Mouse (Mus musculus) spleen, postnatal 14 days (tissue): ENCODE results near the gene Zfp13.
"Not testable (repeated sequence)": the region's sequence is repeated elsewhere in the genome, so short reads cannot be mapped to it uniquely, and the experiment has no call there.

Source experiments
- DNase-seq, 2 experiments: peaks; one replicate each; pipeline ENCODE4 v3.0.0; 2021 to 2022; ENCODE audit warnings: low spot score in 2 of 2

Zfp13 gene

DNA sequence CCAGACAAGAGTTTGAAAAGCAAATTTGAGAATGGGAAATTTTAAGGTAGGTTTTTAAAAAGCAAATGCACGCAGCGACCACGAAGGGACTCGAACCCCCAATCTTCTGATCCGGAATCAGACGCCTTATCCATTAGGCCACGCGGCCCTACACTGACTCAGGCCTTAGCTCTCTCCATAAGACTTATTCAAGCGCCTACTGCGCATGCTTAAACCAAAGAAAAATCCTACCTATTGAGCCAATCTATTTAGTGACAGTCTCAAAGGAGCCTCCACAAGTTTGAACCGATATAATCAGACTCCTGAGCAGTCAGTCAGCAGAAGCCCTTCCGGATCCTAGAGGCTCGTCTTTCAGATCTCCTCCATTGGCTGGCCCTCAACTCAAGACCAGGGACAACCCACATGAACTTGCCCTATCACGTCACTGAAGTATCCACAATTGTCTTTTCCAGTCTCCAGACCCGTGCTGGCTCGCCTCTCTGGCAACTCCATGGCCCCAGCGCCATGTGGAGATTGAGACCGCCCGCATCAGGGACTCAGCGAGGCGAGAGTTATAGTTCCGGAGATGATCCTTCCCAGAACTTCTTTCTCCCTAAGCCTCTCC lies 49.0 kb downstream of the Zfp13 start:
- DNase-seq = peak; percentile 82 to 86

DNA sequence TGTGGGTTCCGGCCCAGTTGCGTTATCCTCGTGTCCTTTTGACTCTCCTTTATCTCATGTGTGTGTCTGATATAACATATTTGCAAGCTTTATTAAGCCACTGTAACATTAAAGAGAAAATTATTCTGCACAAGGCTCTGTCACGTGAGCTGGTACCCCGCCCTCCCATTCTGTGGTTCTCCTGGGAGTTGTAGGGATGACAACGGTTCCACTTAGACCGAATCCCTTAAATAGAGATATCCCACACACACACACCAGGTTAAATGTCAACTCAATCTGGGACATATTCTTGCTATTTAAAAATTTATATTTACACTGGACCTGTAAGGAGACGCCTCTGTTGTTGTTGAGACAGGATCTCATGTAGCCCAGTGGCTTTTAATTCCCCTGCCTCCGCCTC lies 49.8 kb downstream of the Zfp13 start:
- DNase-seq = no peak

DNA sequence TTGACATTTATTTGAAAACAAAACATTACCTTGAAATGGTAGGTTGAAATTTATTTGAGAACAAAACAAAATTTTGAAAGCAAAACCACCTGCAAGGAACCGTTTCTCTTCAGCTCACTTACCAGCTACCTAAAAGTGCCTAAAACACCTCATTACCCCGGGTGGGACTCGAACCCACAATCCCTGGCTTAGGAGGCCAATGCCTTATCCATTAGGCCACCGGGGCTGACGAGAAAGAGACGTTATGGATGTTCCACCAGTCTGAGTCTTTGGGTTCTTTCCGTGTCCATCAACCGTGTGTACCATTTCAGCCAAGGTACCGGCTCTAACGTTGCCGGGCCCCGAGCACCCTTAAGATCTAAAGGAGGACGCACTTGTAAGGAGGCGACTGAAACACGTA lies 50.7 kb downstream of the Zfp13 start:
- DNase-seq = peak; percentile 74 to 75

DNA sequence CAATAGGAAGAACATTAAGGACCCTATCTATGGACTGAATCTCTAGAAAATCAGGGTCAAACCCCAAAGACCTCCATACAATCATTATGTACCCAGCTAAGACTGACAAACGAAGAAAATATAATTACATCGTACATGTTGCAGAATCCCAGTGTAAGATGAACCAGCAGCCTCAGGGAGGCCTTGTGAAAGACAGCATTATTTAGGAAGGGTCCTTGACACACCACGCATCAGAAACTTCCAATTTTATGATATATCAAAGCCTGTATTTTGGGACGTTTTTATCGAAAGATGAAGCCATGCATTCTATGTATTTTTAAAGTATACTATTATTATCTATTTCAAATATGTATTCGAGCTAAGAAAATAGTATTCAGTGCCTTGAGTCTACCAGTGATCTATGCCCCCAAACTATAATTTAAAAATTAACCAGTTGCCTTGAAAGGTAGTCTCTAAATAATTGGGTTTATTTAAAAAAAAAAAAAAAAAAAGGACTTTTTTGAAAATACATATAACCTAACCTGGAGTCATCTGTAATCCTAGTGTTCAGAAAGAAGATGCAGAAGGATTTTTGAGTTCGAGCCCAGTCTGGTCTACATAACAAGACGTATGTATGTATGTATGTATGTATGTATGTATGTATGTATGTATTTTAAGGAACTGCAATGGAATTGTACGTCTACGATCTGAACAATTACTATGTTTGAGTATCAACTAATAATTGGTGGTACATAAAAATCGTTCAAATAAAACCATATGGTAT lies 51.4 kb downstream of the Zfp13 start:
- no peak for DNase-seq

DNA sequence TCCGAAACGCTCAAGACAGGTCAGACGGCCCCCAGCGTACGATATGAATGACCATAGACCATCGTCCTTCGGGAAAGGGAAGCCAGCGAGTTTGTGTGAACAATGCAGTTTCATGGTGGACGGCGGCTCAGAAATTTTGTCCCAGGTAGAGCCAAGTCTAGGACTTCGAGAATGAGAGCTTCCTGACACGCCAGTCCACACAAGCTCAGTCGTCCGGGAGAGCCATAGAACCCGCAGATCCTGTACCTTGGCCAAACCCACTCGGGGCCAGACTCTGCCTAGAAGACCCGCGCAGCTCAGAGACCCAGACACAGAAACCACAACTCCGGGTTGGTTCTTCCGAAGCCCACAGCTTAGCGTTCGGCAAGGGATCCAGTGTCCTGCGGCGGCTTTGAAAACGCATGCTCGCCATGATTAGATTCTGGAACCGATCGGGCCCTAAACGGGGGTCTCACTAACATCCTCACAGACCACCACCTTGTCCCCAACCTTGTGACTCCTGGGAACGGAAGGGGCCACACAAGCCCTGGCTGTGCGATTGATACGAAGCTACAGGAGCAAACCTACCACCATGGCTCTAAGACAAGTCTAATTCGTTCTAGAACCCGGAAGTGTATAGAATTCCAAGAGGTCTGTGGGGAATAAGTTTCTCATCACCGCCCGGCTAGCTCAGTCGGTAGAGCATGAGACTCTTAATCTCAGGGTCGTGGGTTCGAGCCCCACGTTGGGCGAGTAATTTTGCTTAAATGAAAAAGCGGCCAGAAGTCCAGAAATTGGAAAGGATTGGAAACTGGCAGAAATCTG lies 52.4 kb downstream of the Zfp13 start:
- DNase-seq = peak; percentile 63 to 72

DNA sequence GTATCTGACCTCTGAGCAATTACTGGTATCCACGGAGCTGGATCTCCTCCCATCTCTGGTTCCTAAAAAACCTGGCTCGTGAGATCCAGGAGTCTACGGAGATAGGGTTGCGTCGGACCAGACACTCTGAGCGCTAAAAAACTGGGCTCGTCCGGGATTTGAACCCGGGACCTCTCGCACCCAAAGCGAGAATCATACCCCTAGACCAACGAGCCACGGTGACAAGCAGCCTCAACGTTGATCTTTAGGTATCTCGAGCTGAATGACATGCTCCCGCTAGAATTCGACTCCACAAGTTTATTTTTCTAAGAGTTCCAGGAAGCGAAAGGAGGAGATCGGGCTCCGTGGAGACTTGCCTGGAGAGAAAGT lies 53.0 kb downstream of the Zfp13 start:
- DNase-seq = peak; percentile 60 to 61

DNA sequence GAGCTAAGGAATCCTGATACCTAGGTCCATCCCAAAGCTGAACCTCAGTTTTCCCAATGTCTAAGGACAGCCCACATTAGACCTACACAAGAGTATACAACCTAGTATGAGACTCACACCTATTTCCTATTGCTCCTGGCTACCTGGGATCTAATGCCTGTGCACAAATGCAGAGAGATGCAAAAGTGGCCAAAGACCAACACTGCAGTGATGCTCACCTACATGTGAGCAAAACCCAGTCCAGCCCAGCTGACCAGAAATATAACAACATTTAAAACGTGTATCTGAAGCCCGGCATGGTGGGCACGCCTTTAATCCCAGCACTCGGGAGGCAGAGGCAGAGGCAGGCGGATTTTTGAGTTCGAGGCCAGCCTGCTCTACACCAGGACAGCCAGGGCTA lies 53.4 kb downstream of the Zfp13 start:
- DNase-seq = no peak

DNA sequence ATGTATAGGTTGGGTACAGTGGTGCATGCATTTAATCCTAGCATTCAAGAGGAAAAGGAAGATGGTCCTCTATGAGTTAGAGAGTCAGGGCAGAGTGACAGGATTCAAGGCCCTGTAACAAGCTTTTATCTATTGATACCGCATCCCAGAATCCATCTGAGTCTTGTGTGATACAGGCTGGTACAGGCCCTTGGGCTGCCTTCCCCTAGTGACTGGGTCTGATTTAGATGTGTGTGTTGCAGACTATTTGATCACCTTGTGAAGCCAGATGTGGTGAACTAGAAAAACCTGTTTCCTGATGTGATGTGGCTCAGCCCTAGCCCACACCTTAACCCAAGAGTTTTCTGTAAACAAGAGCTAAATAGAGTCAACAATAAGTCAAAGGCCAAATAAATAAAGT lies 54.5 kb downstream of the Zfp13 start:
- DNase-seq = no peak

DNA sequence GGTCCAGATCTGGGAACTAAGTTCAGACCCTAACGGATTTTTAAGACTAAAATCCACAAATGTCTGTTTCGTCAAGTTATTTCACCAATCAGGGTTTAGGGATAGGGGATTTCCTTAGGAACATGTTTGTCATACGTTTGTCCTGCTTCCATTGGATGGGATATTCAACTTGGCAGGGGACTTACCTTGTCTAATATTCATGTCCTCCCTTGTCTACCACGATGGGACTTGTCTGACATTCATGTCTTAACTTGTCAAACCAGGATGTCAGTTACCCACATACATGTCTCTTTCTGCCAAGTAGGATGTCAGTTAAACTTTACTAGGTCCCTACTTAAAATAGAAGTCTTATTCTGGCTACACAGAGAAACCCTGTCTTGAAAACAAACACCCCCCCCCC lies 55.3 kb downstream of the Zfp13 start:
- DNase-seq = no peak

DNA sequence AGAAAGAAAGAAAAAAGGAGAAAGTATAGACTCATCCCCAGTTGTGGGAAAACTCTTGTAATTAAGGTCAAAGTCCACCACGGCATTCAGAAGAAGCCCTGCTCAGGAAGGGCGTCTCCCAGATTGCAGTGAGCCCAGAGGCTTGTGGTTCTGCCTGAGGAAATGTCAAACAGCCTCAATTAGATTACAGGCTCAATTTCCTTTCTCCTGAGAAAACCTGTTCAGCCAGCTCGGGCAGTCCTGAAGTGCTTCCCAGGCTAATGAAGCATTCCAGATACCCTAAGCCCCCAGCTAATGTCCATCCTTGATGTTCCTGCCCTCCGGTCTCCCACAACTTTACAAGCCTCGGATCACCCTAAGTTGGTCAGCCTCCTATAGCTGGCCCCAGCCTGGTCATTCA lies 56.0 kb downstream of the Zfp13 start:
- no peak for DNase-seq

DNA sequence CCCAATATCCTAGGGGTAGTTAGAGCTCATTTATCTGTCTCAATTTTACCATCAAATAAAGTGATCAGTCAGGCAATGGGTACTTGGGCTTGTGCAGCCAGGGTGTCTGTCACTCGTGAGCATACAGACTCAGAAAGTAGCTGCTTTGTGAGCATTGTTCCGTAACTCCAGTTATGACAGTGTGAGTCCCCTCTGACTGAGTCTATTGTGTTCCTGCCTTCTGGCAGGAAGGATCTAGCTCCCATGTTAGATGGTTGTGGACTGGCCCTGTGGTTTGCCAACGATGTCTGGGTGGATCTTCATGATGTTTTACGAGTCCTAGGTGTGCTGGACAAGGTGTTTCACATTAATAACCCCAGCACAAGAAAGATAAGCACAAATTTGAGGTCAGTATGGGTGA lies 56.5 kb downstream of the Zfp13 start:
- no peak for DNase-seq

DNA sequence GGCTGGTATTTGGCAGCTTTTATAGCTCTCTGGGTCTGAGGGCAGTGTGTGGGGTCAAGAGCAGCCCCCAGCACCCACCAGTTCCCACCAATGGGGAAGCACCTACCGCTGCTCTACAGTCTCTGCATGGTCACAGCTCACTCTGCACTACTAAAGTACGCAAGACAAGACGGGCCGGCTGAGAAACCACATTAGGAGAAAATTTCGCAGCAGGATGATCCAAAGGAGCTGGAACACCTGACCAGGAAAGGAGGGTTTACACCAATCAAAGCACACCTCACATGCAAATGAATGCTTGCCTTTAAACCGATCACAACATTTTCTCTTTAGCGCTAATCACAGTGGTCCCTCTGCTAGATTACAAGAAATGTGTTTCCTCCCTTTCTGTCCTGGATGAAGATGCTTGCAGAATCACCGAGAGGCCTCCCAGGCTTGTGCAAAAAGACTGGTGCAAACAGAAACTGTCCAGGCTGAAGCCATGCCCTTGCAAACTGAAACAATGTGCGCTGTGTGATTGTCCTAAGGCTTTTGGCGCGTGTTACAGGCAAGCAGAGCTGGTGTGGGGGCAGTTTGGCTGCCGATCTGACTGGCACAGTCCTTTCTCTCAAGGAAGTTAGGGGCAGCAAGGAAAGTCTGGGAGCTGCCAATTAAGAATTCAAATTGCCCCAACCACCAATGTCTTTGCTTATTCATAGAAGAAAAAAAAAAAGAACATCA lies 57.1 kb downstream of the Zfp13 start:
- DNase-seq = no peak

DNA sequence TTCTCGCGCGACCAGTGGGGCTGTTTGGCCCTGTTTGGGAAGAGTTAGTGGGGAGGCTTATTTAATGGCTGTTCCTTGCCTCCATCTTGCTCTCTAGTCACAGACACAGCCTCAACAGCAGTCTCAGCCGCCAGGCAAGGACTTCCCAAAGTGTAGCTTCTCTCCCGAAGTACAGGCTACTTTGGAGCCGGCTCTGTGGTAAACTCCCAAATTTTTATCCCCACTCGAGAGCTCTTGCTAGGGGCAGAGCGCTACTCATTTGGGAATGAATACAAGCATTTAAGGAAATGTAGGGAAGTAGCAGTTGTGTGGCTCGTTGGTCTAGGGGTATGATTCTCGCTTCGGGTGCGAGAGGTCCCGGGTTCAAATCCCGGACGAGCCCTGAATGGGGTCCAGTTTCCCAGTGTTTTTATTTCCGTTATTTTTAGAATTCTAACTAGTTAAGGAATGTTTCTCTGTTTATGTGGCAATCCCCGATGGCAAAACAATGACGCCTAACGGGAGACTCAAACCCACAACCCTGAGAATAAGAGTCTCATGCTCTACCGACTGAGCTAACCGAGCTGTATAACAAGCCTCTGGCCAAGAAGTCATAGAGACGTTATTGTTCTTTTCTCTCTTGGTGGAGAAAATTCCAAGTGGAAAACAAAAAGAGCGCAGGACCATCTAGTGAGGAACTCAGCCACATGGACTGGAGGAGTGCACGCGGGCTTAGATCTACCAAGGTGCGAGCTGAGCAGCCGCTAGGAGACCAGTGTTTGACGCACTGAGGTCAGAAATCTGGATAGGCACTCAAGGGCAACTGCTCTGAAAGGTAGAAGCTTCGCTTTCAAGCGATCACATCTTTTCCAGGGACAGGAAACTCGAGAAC lies 58.4 kb downstream of the Zfp13 start:
- DNase-seq = no peak

DNA sequence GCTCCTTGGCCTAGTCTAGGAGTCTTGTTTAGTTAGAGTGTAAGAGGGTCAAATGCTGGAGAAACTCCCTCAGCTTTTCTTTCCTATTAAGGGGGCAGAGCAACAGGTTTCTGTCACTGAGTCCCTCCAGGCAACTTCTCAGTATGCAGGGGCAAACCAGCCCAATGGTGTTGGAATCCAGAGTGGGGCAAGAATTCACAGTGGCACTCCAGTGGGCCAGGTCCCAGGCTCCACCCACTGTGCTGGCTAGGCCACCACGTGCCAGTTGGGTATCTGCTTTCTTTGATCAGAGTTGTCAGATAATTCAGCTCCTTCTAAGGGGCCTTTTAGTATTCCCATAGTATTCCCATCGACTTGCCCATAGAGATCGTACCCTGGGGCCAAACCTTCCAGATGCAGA lies 59.2 kb downstream of the Zfp13 start:
- DNase-seq = no peak

DNA sequence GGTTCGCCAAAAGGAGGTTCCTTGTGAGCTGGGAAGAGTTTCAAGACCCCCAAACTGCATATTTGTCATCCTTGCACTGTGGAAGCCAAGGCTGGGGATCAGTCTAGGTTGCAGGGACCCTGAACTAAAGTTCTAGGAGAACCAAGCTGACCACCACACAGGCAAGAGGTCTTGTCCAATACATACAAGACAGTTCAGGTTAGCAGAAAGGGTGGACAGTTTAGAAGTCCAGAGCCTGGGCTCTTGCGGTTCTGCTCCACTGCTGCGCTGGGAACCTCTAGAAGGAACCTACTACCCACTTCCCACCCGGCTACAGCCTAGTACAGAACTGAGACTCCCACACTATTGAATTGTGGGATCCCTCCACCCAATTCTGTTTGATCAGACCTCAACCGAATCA lies 59.7 kb downstream of the Zfp13 start:
- DNase-seq = no peak

DNA sequence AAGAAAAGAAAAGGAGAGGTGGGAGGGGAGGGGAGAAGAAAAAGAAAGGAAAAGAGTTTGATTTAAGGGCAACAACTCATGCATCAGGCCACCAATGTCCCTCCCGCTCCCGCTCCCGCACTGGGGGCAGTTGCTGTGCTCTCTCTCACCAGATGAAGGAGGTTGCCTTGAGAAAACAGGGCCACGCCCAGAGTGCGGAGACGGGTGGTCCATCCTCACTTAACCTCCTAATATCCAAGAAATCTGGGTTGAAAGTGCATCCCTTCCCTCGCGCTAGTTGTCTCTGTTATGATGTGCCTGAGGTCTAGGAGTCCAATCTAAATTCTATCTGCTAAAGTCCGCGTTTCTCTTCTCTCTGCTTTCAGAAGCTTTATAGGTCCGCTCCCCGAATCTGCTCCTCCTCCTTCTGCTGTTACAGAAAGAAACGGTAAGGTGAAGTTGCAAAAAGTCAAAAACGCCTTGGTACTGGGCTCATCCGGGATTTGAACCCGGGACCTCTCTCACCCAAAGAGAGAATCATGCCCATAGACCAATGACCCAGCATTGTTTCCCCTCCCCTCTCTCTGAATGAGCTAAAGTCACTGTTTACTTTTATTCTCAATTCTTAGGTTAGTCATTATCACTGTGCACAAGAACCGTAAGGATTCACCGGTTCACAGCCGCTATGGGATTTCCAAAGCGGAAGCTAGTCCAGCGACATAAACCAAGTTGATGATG lies 60.8 kb downstream of the Zfp13 start:
- DNase-seq = no peak

DNA sequence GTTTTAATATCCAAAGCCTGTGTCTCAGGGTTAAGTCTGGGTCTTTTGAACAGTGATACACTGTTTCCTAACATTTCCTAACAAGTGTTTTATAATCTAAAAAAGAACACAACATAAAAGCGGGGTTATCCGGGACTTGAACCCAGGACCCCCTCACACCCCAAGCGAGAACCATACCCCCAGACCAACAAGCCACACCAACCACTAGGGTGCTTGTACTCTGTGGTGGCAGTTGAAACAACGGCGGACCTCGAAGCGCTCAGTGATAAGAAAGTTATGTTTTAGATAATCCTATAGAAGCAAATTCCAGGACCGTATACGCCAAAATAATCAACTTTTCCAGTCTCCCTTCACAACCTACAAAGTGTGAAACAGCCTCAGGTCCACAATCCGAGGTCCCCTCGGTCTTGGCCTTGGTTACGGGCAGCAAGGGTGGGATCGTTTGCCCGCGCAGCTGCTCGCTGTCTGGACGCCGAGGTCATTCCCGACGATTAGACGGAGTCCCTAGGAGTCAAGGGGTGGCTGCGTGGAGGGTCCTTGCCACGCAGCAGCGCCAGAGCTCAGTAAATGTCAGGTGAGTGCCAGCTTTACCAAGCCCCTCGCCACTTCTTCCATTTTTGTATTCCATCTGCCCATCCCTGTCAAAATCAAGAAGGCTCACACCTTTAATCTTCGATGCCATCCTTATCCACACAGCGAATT lies 61.6 kb downstream of the Zfp13 start:
- no peak for DNase-seq

DNA sequence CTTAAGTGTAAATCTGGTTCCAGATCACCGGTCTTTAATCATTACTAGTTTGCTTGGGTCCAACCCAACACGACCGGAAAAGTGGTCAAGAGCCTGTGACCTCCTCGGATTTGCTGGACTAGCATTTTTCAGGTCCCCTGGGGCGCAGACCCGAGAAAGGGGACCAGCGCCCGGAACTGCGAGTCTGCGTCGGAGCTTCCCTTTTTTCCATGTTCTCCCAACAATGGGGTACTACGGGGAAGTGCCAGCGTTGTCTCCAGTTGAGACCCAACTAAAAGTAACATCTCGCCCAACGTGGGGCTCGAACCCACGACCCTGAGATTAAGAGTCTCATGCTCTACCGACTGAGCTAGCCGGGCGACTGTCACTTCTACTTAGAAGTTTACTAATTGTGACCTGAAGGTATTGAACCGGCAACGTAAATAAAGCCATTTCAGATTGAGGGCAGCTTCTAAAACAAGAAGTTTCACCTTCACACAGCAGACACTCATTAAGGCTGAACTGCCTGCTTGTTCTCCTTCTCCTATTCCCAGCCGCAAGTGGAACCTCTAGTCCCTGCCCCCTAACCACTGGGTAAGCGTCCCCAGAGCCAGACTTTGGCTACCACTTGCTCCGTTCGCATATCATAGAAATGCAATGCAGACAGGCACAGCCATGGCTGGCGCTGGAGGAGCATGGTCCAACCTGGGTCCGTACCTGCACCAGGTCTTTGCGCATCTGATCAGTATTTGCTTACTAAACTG lies 64.1 kb downstream of the Zfp13 start:
- DNase-seq = not testable (repeated sequence)
